Mouse (Mus musculus): Measurements from ENCODE around the gene Olfr214. TPM values are rescaled to one million over a fixed set of nuclear protein-coding genes. Genes with fewer than 3 reads are reported as not detected.
"Not testable (repeated sequence)": the region's sequence is repeated elsewhere in the genome, so short reads cannot be mapped to it uniquely, and the experiment has no call there.

Olfr214 gene
- not detected for total RNA-seq (2021)
- long read RNA-seq, experiment 1 = 0 reads
- long read RNA-seq, experiment 2 = 0 reads

DNA sequence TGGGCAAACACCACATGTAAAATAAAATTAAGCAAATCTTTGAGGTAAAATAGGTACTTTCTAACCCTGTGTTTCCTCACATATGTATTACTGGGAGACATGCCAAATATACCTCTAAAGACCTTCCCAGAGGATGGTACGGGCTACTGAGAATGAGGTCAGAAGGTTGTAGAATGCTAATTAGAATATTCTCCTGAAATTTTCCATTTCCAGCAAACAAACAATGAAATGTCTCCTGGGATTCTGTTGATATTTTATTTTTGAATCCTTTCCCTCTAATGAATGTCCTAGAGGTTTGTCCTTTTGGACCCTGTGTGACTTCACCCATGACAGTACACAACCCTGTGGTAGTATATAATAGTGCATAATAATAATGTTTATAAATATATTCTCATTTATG, at the start of gene Olfr214:
TSS of gene Olfr214 (plus strand) at position 301 of the 400 bp plus-strand sequence.
- DNase-seq = no peak
- intact Hi-C loops (cut with DNase I; ENCODE audit: low total_unique reads) = no loop called here

DNA sequence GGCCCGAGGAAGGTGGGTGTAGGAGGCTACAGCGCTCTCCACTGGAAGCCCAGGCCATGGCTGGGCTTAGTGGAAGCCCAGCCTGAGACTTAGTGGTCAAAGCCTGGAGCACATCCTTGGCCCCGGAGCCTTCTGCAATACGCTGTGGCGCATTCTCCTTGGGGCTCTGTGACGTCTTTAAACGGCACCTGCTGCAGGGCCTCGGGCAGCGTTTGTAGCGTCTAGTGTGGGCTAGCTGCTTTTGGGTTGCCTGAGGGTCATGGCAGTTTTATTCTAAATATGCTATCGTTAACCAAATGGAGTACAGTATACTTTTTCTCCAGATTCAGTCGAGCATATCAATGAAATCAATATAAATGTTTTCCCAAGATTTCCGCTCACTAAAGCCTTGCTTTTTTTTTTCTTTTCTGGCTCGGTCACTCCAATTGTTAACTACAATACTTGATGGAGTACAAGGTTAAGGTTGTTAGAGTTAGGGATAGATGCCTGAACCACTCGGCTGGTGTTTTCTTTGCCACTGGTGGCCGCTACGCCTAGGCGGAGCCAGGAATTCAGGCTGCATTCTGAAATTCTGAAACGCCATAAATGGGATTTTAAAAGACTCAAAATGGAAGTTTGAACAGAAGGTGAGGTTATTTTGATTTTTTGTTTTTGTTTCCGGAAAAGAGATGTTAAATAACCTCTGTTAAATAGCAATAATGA, 47.6 kb upstream of the Olfr214 start, which contains the start of gene Olfr212:
TSS of gene Olfr212 (plus strand) at position 215 of the 702 bp plus-strand sequence.
- intact Hi-C loops (cut with DNase I; ENCODE audit: low total_unique reads) = not testable (repeated sequence)

GRCm38 (mm10) chr6:116514832-116515231, 39.2 kb upstream of the Olfr214 start:
- DNase-seq = no peak
- intact Hi-C loops (cut with DNase I; ENCODE audit: low total_unique reads) = no loop called here

More for the DNA sequence above, 47.6 kb upstream of the Olfr214 start, which contains the start of gene Olfr212:
- DNase-seq = not testable (repeated sequence)

GRCm38 (mm10) chr6:116538156-116538555, 15.9 kb upstream of the Olfr214 start, which contains the start of gene Olfr213:
TSS of gene Olfr213 (plus strand) at chr6:116538456.
- no peak for DNase-seq
- intact Hi-C loops (cut with DNase I; ENCODE audit: low total_unique reads) = no loop called here

- intact Hi-C loops (cut with DNase I; ENCODE audit: low total_unique reads) = no loop called here
- DNase-seq = no peak
Measured at GRCm38 (mm10) chr6:116542500-116542899, 11.5 kb upstream of the Olfr214 start.

DNA sequence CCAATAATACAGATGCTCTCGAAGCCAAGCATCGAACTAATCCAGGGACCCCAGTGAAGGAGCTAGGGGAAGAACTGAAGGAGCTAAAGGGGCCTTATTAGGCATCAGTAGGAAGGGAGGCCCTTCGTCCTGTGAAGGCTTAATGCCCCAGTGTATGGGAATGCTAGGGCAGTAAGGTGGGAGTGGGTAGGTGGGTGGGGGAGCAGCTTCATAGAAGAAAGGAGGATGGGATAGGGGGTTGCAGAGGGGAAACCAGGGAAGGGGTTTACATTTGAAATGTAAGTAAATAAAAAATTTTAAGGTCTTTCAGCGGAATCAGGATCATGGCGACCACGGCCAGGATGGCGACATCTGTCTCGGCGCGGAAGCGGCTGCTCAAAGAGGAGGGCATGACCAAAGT, 3.2 kb upstream of the Olfr214 start, which contains the start of gene Gm5580:
TSS of gene Gm5580 (plus strand) at position 301 of the 400 bp plus-strand sequence.
- intact Hi-C loops (cut with DNase I; ENCODE audit: low total_unique reads) = not testable (repeated sequence)

DNA sequence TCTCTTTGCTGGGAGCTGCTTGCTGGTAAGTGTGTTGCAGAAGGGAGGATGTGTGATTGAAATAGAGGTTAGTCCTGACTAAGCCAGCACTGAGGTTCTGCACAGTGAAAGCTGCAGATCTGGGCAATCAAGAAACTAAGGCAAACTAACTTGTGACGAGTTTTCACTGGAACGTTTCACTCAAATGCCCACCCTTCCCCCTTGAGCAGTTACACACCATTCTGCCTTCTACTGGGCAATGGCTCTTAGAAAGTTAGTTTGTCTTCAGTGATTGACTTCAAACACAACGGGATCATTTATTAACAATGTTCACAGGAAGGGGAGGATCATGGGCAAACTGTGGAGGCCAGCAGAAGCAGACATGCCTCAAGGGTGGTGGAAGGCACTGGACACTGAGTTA, 917 bp downstream of the Olfr214 start:
- intact Hi-C loops (cut with DNase I; ENCODE audit: low total_unique reads) = no loop called here
- no peak for DNase-seq

More for the DNA sequence above, 3.2 kb upstream of the Olfr214 start, which contains the start of gene Gm5580:
- not testable (repeated sequence) for DNase-seq

GRCm38 (mm10) chr6:116569834-116570233, 15.8 kb downstream of the Olfr214 start:
- intact Hi-C loops (cut with DNase I; ENCODE audit: low total_unique reads) = no loop called here
- no peak for DNase-seq

DNA sequence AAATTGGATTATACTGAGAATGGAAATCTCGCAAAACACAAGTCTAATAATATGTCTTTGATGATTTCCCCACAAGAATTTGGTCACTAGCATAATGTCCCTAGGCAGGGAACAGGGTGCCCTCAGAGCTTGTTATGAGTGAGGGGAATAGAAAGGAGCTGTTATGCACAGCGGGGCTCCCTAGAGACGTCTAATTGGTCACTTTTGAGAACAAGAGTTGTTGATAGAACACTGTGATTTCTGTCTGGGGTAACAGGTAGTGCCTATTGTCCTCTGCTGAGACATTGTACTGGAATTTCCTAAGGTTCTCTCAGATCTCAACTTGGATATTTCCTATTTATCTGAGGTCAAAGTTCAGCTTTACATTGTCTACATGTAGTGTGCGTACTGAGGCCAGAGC, 30.1 kb downstream of the Olfr214 start, which contains the start of gene Olfr215:
TSS of gene Olfr215 (minus strand) at position 101 of the 400 bp plus-strand sequence.
- no peak for DNase-seq
- intact Hi-C loops (cut with DNase I; ENCODE audit: low total_unique reads) = no loop called here

DNA sequence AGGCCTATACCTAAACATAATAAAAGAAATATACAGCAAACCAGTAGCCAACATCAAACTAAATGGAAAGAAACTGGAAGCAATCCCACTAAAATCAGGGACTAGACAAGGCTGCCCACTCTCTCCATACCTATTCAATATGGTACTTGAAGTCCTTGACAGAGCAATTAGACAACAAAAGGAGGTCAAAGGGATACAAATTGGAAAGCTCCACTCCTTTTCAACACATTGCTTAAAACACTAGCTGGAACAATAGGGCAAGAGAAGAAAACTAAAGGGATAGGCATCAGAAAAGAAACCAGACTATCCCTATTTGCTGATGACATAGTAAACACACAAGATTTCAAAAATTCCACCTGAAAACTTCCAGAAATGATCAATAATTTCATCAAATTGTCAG, 46.9 kb downstream of the Olfr214 start:
- DNase-seq; intact Hi-C loops (cut with DNase I; ENCODE audit: low total_unique reads): not testable (repeated sequence)

GRCm38 (mm10) chr6:116607230-116607629, 53.2 kb downstream of the Olfr214 start:
- DNase-seq = no peak
- intact Hi-C loops (cut with DNase I; ENCODE audit: low total_unique reads) = no loop called here

Other genes with a start within 250 kb of the Olfr214 start
- gene March8, start 216.2 kb upstream of the Olfr214 start, total RNA-seq (2021) = 10 to 100 TPM; 20.8 to 28.3 TPM
- 1 to 10 TPM; 1.3 to 2.4 TPM for gene Alox5, start 93.1 kb upstream of the Olfr214 start, total RNA-seq (2021)
- not detected for gene Olfr211, start 65.1 kb upstream of the Olfr214 start, total RNA-seq (2021)
- not detected for gene Olfr212, start 47.7 kb upstream of the Olfr214 start, total RNA-seq (2021)
- gene Olfr213, start 15.8 kb upstream of the Olfr214 start, total RNA-seq (2021) = not detected
- 1 to 10 TPM; 1.5 to 1.8 TPM for gene Gm5580, start 3.1 kb upstream of the Olfr214 start, total RNA-seq (2021)
- gene Olfr215, start 30.0 kb downstream of the Olfr214 start, total RNA-seq (2021) = not detected
- gene Zfp422, start 74.8 kb downstream of the Olfr214 start, total RNA-seq (2021) = 10 to 100 TPM; 12.6 to 14.8 TPM
- gene Depp1, start 96.4 kb downstream of the Olfr214 start, total RNA-seq (2021) = 10 to 100 TPM in 1 of 2 experiments, 1 to 10 TPM in 1; 7.4 to 43.8 TPM
- gene Rassf4, start 119.7 kb downstream of the Olfr214 start, total RNA-seq (2021) = 1 to 10 TPM; 5.1 to 5.2 TPM
- gene Tmem72, start 162.7 kb downstream of the Olfr214 start, total RNA-seq (2021) = under 1 TPM in 1 of 2 experiments, not detected in 1; 0.02 TPM

All from gastrocnemius, postnatal 14 days (tissue).